Mouse (Mus musculus): ENCODE data around the gene Plce1. TPM values are rescaled to one million over a fixed set of nuclear protein-coding genes. Genes with fewer than 3 reads are reported as not detected.

The Plce1 gene
- polyA plus RNA-seq, 1 experiment from 2014 or later: 4.2 TPM

- no peaks in the 10 kb centered on the region for H3K36me3 ChIP-seq
- WGBS: 93% methylated on average over 4 of the region's 4 CpGs
- ATAC-seq (ENCODE audit: low FRiP score, low read depth): no peak
- no peaks in the 10 kb centered on the region for H3K4me1 ChIP-seq (replicated peaks)
- H3K9ac ChIP-seq: no peak overlapping the region
- H3K27me3 ChIP-seq: no peaks in the 10 kb centered on the region
- H3K9me3 ChIP-seq: no peaks in the 10 kb centered on the region
- no peak overlapping the region for H3K4me2 ChIP-seq
- no peak overlapping the region for H3K27ac ChIP-seq (replicated peaks)
- no peak overlapping the region for H3K4me3 ChIP-seq
Observed at GRCm38 (mm10) chr19:38596096-38596495, 115.2 kb downstream of the Plce1 start.

GRCm38 (mm10) chr19:38597392-38597791 lies 116.5 kb downstream of the Plce1 start:
- Histone ChIP-seq H3K4me3 (no peak overlapping the region), H3K27me3 (no peaks in the 10 kb centered on the region), H3K36me3 (no peaks in the 10 kb centered on the region), H3K27ac (replicated peaks) (no peak overlapping the region), H3K9ac (no peak overlapping the region), H3K9me3 (no peaks in the 10 kb centered on the region), H3K4me1 (replicated peaks) (no peaks in the 10 kb centered on the region), H3K4me2 (no peak overlapping the region)
- no peak for ATAC-seq (ENCODE audit: low FRiP score, low read depth)
- 91% methylated on average over 2 of the region's 2 CpGs for WGBS

- no peaks in the 10 kb centered on the region for H3K27me3 ChIP-seq
- H3K36me3 ChIP-seq: no peaks in the 10 kb centered on the region
- H3K9ac ChIP-seq: no peak overlapping the region
- H3K4me3 ChIP-seq: no peak overlapping the region
- H3K4me1 ChIP-seq (replicated peaks): no peaks in the 10 kb centered on the region
- ATAC-seq (ENCODE audit: low FRiP score, low read depth): no peak
- H3K9me3 ChIP-seq: no peaks in the 10 kb centered on the region
- 85% methylated on average over 3 of the region's 3 CpGs for WGBS
- H3K4me2 ChIP-seq: no peak overlapping the region
- no peak overlapping the region for H3K27ac ChIP-seq (replicated peaks)
Observed at GRCm38 (mm10) chr19:38599001-38599400, 118.1 kb downstream of the Plce1 start.

- WGBS: 79% methylated on average over 5 of the region's 5 CpGs
Observed at GRCm38 (mm10) chr19:38601127-38601526, 120.2 kb downstream of the Plce1 start.

GRCm38 (mm10) chr19:38602811-38603210 lies 121.9 kb downstream of the Plce1 start:
- H3K27me3 ChIP-seq: no peaks in the 10 kb centered on the region
- no peak overlapping the region for H3K4me3 ChIP-seq
- no peak overlapping the region for H3K4me2 ChIP-seq
- WGBS: 66% methylated on average over 9 of the region's 9 CpGs
- H3K36me3 ChIP-seq: no peaks in the 10 kb centered on the region
- H3K9ac ChIP-seq: no peak overlapping the region
- H3K4me1 ChIP-seq (replicated peaks): no peaks in the 10 kb centered on the region
- H3K27ac ChIP-seq (replicated peaks): no peak overlapping the region
- no peaks in the 10 kb centered on the region for H3K9me3 ChIP-seq
- peak; percentile 63; the same call in 1 of the 2 replicates for ATAC-seq (ENCODE audit: low FRiP score, low read depth)

More at GRCm38 (mm10) chr19:38601127-38601526, 120.2 kb downstream of the Plce1 start:
- Histone ChIP-seq H3K9me3 (no peaks in the 10 kb centered on the region), H3K9ac (no peak overlapping the region), H3K36me3 (no peaks in the 10 kb centered on the region), H3K27me3 (no peaks in the 10 kb centered on the region), H3K4me3 (no peak overlapping the region), H3K4me2 (no peak overlapping the region), H3K27ac (replicated peaks) (no peak overlapping the region), H3K4me1 (replicated peaks) (no peaks in the 10 kb centered on the region)
- ATAC-seq (ENCODE audit: low FRiP score, low read depth): no peak

- Histone ChIP-seq H3K4me2 (no peak overlapping the region), H3K4me1 (replicated peaks) (no peaks in the 10 kb centered on the region), H3K9me3 (no peaks in the 10 kb centered on the region), H3K9ac (no peak overlapping the region), H3K4me3 (no peak overlapping the region), H3K36me3 (no peaks in the 10 kb centered on the region), H3K27me3 (no peaks in the 10 kb centered on the region), H3K27ac (replicated peaks) (no peak overlapping the region)
- ATAC-seq (ENCODE audit: low FRiP score, low read depth): no peak
- WGBS: 92% methylated on average over 5 of the region's 5 CpGs
Observed at GRCm38 (mm10) chr19:38607236-38607635, 126.3 kb downstream of the Plce1 start.

GRCm38 (mm10) chr19:38608951-38609654 lies 128.2 kb downstream of the Plce1 start:
- ATAC-seq (ENCODE audit: low FRiP score, low read depth): no peak
- Histone ChIP-seq H3K27ac (replicated peaks) (no peak overlapping the region), H3K27me3 (no peaks in the 10 kb centered on the region), H3K4me3 (no peak overlapping the region), H3K36me3 (no peaks in the 10 kb centered on the region), H3K4me2 (no peak overlapping the region), H3K4me1 (replicated peaks) (no peaks in the 10 kb centered on the region), H3K9ac (no peak overlapping the region), H3K9me3 (no peaks in the 10 kb centered on the region)
- WGBS: 90% methylated on average over 8 of the region's 8 CpGs

- no peak for ATAC-seq (ENCODE audit: low FRiP score, low read depth)
- Histone ChIP-seq H3K27me3 (no peaks in the 10 kb centered on the region), H3K9me3 (no peaks in the 10 kb centered on the region), H3K9ac (no peak overlapping the region), H3K4me2 (no peak overlapping the region), H3K4me1 (replicated peaks) (no peaks in the 10 kb centered on the region), H3K4me3 (no peak overlapping the region), H3K27ac (replicated peaks) (no peak overlapping the region), H3K36me3 (no peaks in the 10 kb centered on the region)
- WGBS: 96% methylated on average over 2 of the region's 2 CpGs
Observed at GRCm38 (mm10) chr19:38610291-38610690, 129.4 kb downstream of the Plce1 start.

GRCm38 (mm10) chr19:38610809-38611208 lies 129.9 kb downstream of the Plce1 start:
- no peak for ATAC-seq (ENCODE audit: low FRiP score, low read depth)
- H3K36me3 ChIP-seq: no peaks in the 10 kb centered on the region
- no peak overlapping the region for H3K9ac ChIP-seq
- H3K9me3 ChIP-seq: no peaks in the 10 kb centered on the region
- no peak overlapping the region for H3K4me2 ChIP-seq
- H3K27me3 ChIP-seq: no peaks in the 10 kb centered on the region
- H3K4me3 ChIP-seq: no peak overlapping the region
- 88% methylated on average over 8 of the region's 8 CpGs for WGBS
- H3K27ac ChIP-seq (replicated peaks): no peak overlapping the region
- no peaks in the 10 kb centered on the region for H3K4me1 ChIP-seq (replicated peaks)

GRCm38 (mm10) chr19:38614067-38614675 lies 133.3 kb downstream of the Plce1 start:
- Histone ChIP-seq H3K4me3 (no peak overlapping the region), H3K9ac (no peak overlapping the region), H3K36me3 (no peaks in the 10 kb centered on the region), H3K9me3 (no peaks in the 10 kb centered on the region), H3K4me1 (replicated peaks) (no peaks in the 10 kb centered on the region), H3K4me2 (no peak overlapping the region), H3K27ac (replicated peaks) (no peak overlapping the region), H3K27me3 (no peaks in the 10 kb centered on the region)
- no peak for ATAC-seq (ENCODE audit: low FRiP score, low read depth)
- 35% methylated on average over 11 of the region's 11 CpGs for WGBS

GRCm38 (mm10) chr19:38615356-38615755 lies 134.4 kb downstream of the Plce1 start:
- no peaks in the 10 kb centered on the region for H3K9me3 ChIP-seq
- no peak overlapping the region for H3K4me3 ChIP-seq
- H3K4me1 ChIP-seq (replicated peaks): no peaks in the 10 kb centered on the region
- no peak overlapping the region for H3K9ac ChIP-seq
- 21% methylated on average over 6 of the region's 6 CpGs for WGBS
- no peak for ATAC-seq (ENCODE audit: low FRiP score, low read depth)
- no peaks in the 10 kb centered on the region for H3K27me3 ChIP-seq
- H3K36me3 ChIP-seq: no peaks in the 10 kb centered on the region
- H3K27ac ChIP-seq (replicated peaks): no peak overlapping the region
- H3K4me2 ChIP-seq: no peak overlapping the region

GRCm38 (mm10) chr19:38620134-38620533 lies 139.2 kb downstream of the Plce1 start:
- Histone ChIP-seq H3K9me3 (no peaks in the 10 kb centered on the region), H3K4me3 (no peak overlapping the region), H3K27ac (replicated peaks) (no peak overlapping the region), H3K27me3 (no peaks in the 10 kb centered on the region), H3K9ac (no peak overlapping the region), H3K4me2 (no peak overlapping the region), H3K4me1 (replicated peaks) (0 out of 2 replicates have a peak, but pooled peaks cover 3% of the 10 kb centered on the region), H3K36me3 (no peaks in the 10 kb centered on the region)
- 80% methylated on average over 4 of the region's 4 CpGs for WGBS
- ATAC-seq (ENCODE audit: low FRiP score, low read depth): no peak

All from hindbrain, embryonic 15.5 days (tissue).